Mouse (Mus musculus) liver, embryonic 16.5 days (tissue): ENCODE measurements around the gene Gm36079. TPM values are rescaled to one million over a fixed set of nuclear protein-coding genes. Genes with fewer than 3 reads are reported as not detected.
"Not testable (repeated sequence)": the region's sequence is repeated elsewhere in the genome, so short reads cannot be mapped to it uniquely, and the experiment has no call there.

Experiments
- ATAC-seq: fragments of 200-750 bp; cut with Nextera tagmentation; 2 replicates; pipeline ENCODE4 v1.8.0; 2017; ENCODE audit warnings: low read depth, mild to moderate bottlenecking, moderate number of reproducible peaks, moderate library complexity
- H3K27ac ChIP-seq: fragments of 300-500 bp; sonication (generic); 2 replicates; pipeline ENCODE4 v1.5.1; 2014; ENCODE audit warnings: mild to moderate bottlenecking, low read length
- H3K27me3 ChIP-seq: fragments of 300-500 bp; sonication (generic); 2 replicates; pipeline ENCODE4 v1.6.1; 2014; ENCODE audit warnings: low read depth, low read length, mixed read lengths; ENCODE audit not compliant: control insufficient read depth, insufficient read depth
- H3K36me3 ChIP-seq: fragments of 300-500 bp; sonication (generic); 2 replicates; pipeline ENCODE4 v1.6.1; 2014; ENCODE audit warnings: mild to moderate bottlenecking; ENCODE audit not compliant: control insufficient read depth, insufficient read depth
- H3K4me1 ChIP-seq: fragments of 300-500 bp; sonication (generic); 2 replicates; pipeline ENCODE4 v1.6.1; 2014; ENCODE audit warnings: low read depth, low read length, mixed read lengths; ENCODE audit not compliant: control insufficient read depth
- H3K4me2 ChIP-seq: fragments of 300-500 bp; sonication (generic); 2 replicates; pipeline ENCODE4 v1.6.1; 2014; ENCODE audit warnings: low read depth, low read length, mixed read lengths
- H3K4me3 ChIP-seq: fragments of 300-500 bp; sonication (generic); 2 replicates; pipeline ENCODE4 v1.5.1; 2014; ENCODE audit warnings: low read depth, mild to moderate bottlenecking, low read length
- H3K9ac ChIP-seq: fragments of 300-500 bp; sonication (generic); 2 replicates; pipeline ENCODE4 v1.6.1; 2014; ENCODE audit warnings: low read depth, low read length
- H3K9me3 ChIP-seq: fragments of 300-500 bp; sonication (generic); replicated peaks from 2 replicates; pipeline ENCODE4 v1.6.1; 2016; ENCODE audit warnings: low read length; ENCODE audit not compliant: control insufficient read depth
- WGBS: fragments of 180-500 bp; shearing (Covaris S2); extraction: QIAGEN DNeasy Blood & Tissue Kit; methylation state at CpG from one replicate; pipeline ENCODE4 v1.1.7; 2014; ENCODE audit not compliant: insufficient replicate concordance; 5-methylcytosine and 5-hydroxymethylcytosine counted together
- polyA plus RNA-seq: library from polyadenylated mRNA; unstranded; fragments of >200 nt; fragmentation: Nextera tagmentation; extraction: Ambion mirVana; gene quantifications from 2 replicates; pipeline ENCODE4 v1.2.1, GENCODE M21; 2015

Gene Gm36079
- polyA plus RNA-seq, 1 experiment from 2014 or later, result 0.21 TPM

DNA sequence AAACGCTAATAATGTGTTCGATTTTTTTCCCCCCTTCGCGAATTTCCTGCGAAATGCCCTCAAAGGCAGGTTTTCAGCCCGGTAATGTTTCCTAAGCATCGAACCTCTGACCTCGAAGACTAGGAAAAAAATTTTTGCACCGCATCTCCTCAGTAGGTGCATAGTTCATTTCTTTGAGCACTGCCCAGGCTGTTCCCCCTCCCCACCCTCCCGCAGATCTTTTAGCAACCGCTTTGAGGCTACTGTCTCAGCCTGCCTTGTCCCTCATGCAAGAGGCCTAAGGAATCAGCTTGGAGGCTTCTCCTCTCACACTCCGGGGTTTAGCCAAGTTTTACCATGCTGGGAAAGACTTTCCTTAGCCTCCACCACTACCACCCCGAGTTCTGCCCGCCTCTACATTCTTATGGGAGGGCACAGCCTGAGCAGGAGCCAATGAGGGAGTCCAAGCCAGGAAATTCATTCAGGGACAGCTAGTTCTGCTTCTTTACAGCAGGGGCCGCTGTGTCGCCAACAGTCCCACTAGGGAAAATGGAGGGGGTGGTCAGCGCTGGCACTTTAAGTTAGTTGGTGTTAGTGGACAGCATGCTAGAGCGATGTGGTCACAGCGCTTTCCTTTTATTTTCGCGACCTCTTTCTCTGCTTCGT, 28.2 kb downstream of the Gm36079 start:
- H3K4me3 ChIP-seq, H3K36me3 ChIP-seq, H3K27ac ChIP-seq, ATAC-seq, H3K9ac ChIP-seq, H3K9me3 ChIP-seq, H3K27me3 ChIP-seq, H3K4me2 ChIP-seq, H3K4me1 ChIP-seq: not testable (repeated sequence)
- WGBS, result no CpG with 5 or more reads among the region's 22 CpGs

DNA sequence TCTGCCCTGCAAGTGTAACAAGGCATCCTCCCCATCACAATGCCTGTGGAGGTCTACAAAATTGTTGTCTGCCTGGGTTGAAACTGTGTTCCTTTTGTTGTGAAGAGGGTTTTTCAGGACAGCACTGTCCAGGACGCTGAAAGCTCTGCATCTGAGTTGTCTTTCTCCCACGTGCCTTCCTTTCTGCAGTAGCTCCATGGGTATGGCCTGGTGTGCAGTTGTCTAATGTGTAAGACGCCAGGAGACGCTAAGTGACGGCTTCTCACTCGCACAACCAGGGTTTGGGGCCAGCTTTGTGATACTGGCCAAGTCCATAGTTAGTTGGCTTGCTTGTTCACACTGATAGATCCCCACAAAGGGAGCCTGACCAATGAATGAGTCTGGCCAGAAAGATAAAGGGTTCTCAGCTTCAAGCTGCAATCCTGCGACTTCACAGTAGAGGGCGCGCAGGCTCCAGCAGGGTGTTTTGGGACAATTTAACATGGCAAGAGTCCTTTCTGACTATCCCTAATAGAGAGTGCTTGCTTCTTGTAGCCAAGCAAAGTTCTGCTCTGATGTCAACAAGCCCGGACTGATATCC, 34.8 kb downstream of the Gm36079 start:
- not testable (repeated sequence) for ATAC-seq, H3K4me2 ChIP-seq, H3K27ac ChIP-seq, H3K4me3 ChIP-seq, H3K9me3 ChIP-seq, H3K4me1 ChIP-seq, H3K27me3 ChIP-seq, H3K9ac ChIP-seq, H3K36me3 ChIP-seq
- no CpG with 5 or more reads among the region's 10 CpGs for WGBS

GRCm38 (mm10) chr13:119991264-119991663, 35.5 kb downstream of the Gm36079 start:
- not testable (repeated sequence) for H3K4me2 ChIP-seq, H3K9ac ChIP-seq, H3K36me3 ChIP-seq, H3K4me1 ChIP-seq, H3K27ac ChIP-seq, H3K9me3 ChIP-seq, ATAC-seq, H3K27me3 ChIP-seq, H3K4me3 ChIP-seq
- no CpG with 5 or more reads among the region's 13 CpGs for WGBS

Other genes starting within 250 kb of the Gm36079 start
- gene Zfp131, start 236.1 kb downstream of the Gm36079 start, polyA plus RNA-seq, result 10.0 and 11.0 TPM in 2 replicates
- gene AF067063, start 196.8 kb downstream of the Gm36079 start, polyA plus RNA-seq, result not detected in 2 replicates
- not detected in 2 replicates for gene D13Ertd608e, start 191.0 kb downstream of the Gm36079 start, polyA plus RNA-seq
- not detected in 2 replicates for gene Tcstv1, start 132.2 kb downstream of the Gm36079 start, polyA plus RNA-seq
- gene Gm21761, start 97.7 kb downstream of the Gm36079 start, polyA plus RNA-seq, result not detected in 2 replicates
- gene B020031M17Rik, start 76.2 kb downstream of the Gm36079 start, polyA plus RNA-seq, result not detected in 2 replicates
- 0.34 and 0.50 TPM in 2 replicates for gene Gm21188, start 25.2 kb upstream of the Gm36079 start, polyA plus RNA-seq
- not detected in 2 replicates for gene Gm20767, start 113.2 kb upstream of the Gm36079 start, polyA plus RNA-seq
- not detected in 2 replicates for gene Gm21818, start 145.4 kb upstream of the Gm36079 start, polyA plus RNA-seq
- not detected in 2 replicates for gene Gm21762, start 188.9 kb upstream of the Gm36079 start, polyA plus RNA-seq
- not detected in 2 replicates for gene Gm21731, start 212.1 kb upstream of the Gm36079 start, polyA plus RNA-seq
- not detected in 2 replicates for gene AF067061, start 236.1 kb upstream of the Gm36079 start, polyA plus RNA-seq